ENCODE assay signal across 9 mouse cellular contexts in genomic region chr13:52628602-52629001, GRCm38 (mm10). TPM values are rescaled to one million over a fixed set of nuclear protein-coding genes. Genes with fewer than 3 reads are reported as not detected.
DNase-seq lines count a peak whose midpoint lies in the region; ATAC-seq and TF ChIP-seq lines count a peak whose summit lies in the region.
"Had no signal": no experiment of that assay in that cellular context is flagged by ENCODE, and none has a peak within 500 bp of the region (broad histone marks: within the 10 kb centered on the region; RNA-seq: fewer than 3 reads in every experiment).

No protein-coding gene starts in this region.

- H3K4me2 ChIP-seq in heart, postnatal 0 days (ENCODE audit: low read depth, low read length), result no peak overlapping the region
- H3K4me2 ChIP-seq in midbrain, embryonic 14.5 days (ENCODE audit: low read length), result no peak overlapping the region
- no peak overlapping the region for H3K4me2 ChIP-seq in stomach, postnatal 0 days (replicated peaks; ENCODE audit: low read depth)
- H3K4me2 ChIP-seq: liver, embryonic 13.5 days had no signal

- no peaks in the 10 kb centered on the region for H3K9me3 ChIP-seq in heart, postnatal 0 days (replicated peaks; ENCODE audit: control insufficient read depth, low read length)
- H3K9me3 ChIP-seq in midbrain, embryonic 14.5 days (ENCODE audit: control insufficient read depth, low read length), result no peaks in the 10 kb centered on the region
- no peaks in the 10 kb centered on the region for H3K9me3 ChIP-seq in stomach, postnatal 0 days (ENCODE audit: control insufficient read depth, low read length)
- H3K9me3 ChIP-seq: liver, embryonic 13.5 days had no signal

- no peaks in the 10 kb centered on the region for H3K27me3 ChIP-seq in heart, postnatal 0 days (ENCODE audit: control insufficient read depth, insufficient read depth, low read length)
- H3K27me3 ChIP-seq in midbrain, embryonic 14.5 days (ENCODE audit: control insufficient read depth, insufficient read depth, low read length), result no peaks in the 10 kb centered on the region
- H3K27me3 ChIP-seq in stomach, postnatal 0 days (ENCODE audit: control insufficient read depth, insufficient read depth, low read length), result no peaks in the 10 kb centered on the region
- H3K27me3 ChIP-seq: liver, embryonic 13.5 days had no signal

- intact Hi-C loops in heart, postnatal 25 days (cut with DNase I), result loop anchor here (5.0 kb wide), 3 partner anchors 91 to 796 kb away; no protein-coding TSS in a partner anchor

- peaks cover 8% of the 10 kb centered on the region; the same call in 1 of the 2 replicates for H3K36me3 ChIP-seq in heart, postnatal 0 days (replicated peaks; ENCODE audit: control insufficient read depth, insufficient read depth, low read length)
- no peaks in the 10 kb centered on the region for H3K36me3 ChIP-seq in midbrain, embryonic 14.5 days (ENCODE audit: control insufficient read depth, insufficient read depth, low read length)
- H3K36me3 ChIP-seq in stomach, postnatal 0 days (ENCODE audit: control insufficient read depth, insufficient read depth, low read length), result no peaks in the 10 kb centered on the region
- H3K36me3 ChIP-seq: liver, embryonic 13.5 days had no signal

- 29% methylated on average over 9 of the region's 9 CpGs for WGBS in heart, postnatal 0 days
- 32% methylated on average over 9 of the region's 9 CpGs for WGBS in midbrain, embryonic 14.5 days
- 30% methylated on average over 9 of the region's 9 CpGs for whole genome bisulfite sequencing in stomach, postnatal 0 days

- H3K4me3 ChIP-seq in heart, postnatal 0 days (ENCODE audit: low read depth, low read length), result no peak overlapping the region
- H3K4me3 ChIP-seq in midbrain, embryonic 14.5 days (replicated peaks; ENCODE audit: low read depth, low read length), result no peak overlapping the region
- H3K4me3 ChIP-seq in stomach, postnatal 0 days (ENCODE audit: low read depth, low read length), result no peak overlapping the region
- H3K4me3 ChIP-seq: liver, embryonic 13.5 days had no signal

- no peak overlapping the region for H3K9ac ChIP-seq in heart, postnatal 0 days (replicated peaks; ENCODE audit: low read depth, low read length)
- H3K9ac ChIP-seq in midbrain, embryonic 14.5 days (replicated peaks; ENCODE audit: low read length), result no peak overlapping the region
- H3K9ac ChIP-seq in stomach, postnatal 0 days (ENCODE audit: low read length), result no peak overlapping the region
- H3K9ac ChIP-seq: liver, embryonic 13.5 days had no signal

- TF ChIP-seq CTCF in heart, postnatal 0 days (IDR thresholded peaks at IDR 0.05; ENCODE audit: low read depth), result peak; percentile 73
- TF ChIP-seq CTCF in stomach, postnatal 0 days (IDR thresholded peaks at IDR 0.05; ENCODE audit: low read depth), result peak; percentile 91

- no peak for TF ChIP-seq EP300 in heart, postnatal 0 days (IDR thresholded peaks at IDR 0.05; ENCODE audit: low read depth)
- TF ChIP-seq EP300 in stomach, postnatal 0 days (optimal IDR thresholded peaks at IDR 0.05), result no peak

- ATAC-seq in heart, postnatal 0 days (ENCODE audit: insufficient read depth, low read depth), result peak; percentile 33; the same call in 1 of the 2 replicates
- peak; percentile 65 for ATAC-seq in frontal cortex, adult (ENCODE audit: low TSS enrichment)
- ATAC-seq in midbrain, embryonic 14.5 days (ENCODE audit: low FRiP score, low TSS enrichment), result no peak
- ATAC-seq in stomach, postnatal 0 days (ENCODE audit: low FRiP score, low TSS enrichment), result peak; percentile 41; the same call in 1 of the 2 replicates

- DNase-seq in heart, postnatal 0 days (ENCODE audit: low spot score), result peak; percentile 28
- DNase-seq in heart, postnatal 25 days (ENCODE audit: low spot score), result no peak
- peak; percentile 50 for DNase-seq in ES-CJ7 (ENCODE audit: low read depth, low spot score)
- peak; percentile 26 to 55 for DNase-seq in cerebellum, adult 18-20 months
- peak; percentile 25 to 65 for DNase-seq in layer of hippocampus, postnatal 25 days (ENCODE audit: extremely low spot score in 1 of 2, low spot score in 1 of 2)
- peak; percentile 83 for DNase-seq in midbrain, embryonic 14.5 days
- peak; percentile 61 for DNase-seq in stomach, postnatal 0 days (ENCODE audit: low spot score)
- DNase-seq: liver, embryonic 13.5 days had no signal

- H3K27ac ChIP-seq in heart, postnatal 0 days (ENCODE audit: low read depth), result no peak overlapping the region
- H3K27ac ChIP-seq in midbrain, embryonic 14.5 days (replicated peaks; ENCODE audit: low read depth, low read length), result no peak overlapping the region
- H3K27ac ChIP-seq in stomach, postnatal 0 days (replicated peaks), result no peak overlapping the region
- H3K27ac ChIP-seq: liver, embryonic 13.5 days had no signal

- 0 out of 2 replicates have a peak, but pooled peaks cover 4% of the 10 kb centered on the region for H3K4me1 ChIP-seq in heart, postnatal 0 days (ENCODE audit: control insufficient read depth, insufficient read depth)
- H3K4me1 ChIP-seq in midbrain, embryonic 14.5 days (ENCODE audit: control insufficient read depth, insufficient read depth, low read length), result no peaks in the 10 kb centered on the region
- H3K4me1 ChIP-seq in stomach, postnatal 0 days (replicated peaks; ENCODE audit: control insufficient read depth, insufficient read depth), result no peaks in the 10 kb centered on the region
- H3K4me1 ChIP-seq: liver, embryonic 13.5 days had no signal

RNA-seq across cellular contexts. Expression of gene Syk, which starts 45.6 kb away (rescaled TPM):
- total RNA-seq in heart, postnatal 0 days (2014; rRNA removed; ENCODE audit: low replicate concordance), result 18.3 and 20.7 TPM in 2 replicates
- polyA plus RNA-seq in heart, postnatal 0 days (2015; fragmentation: Nextera tagmentation; extraction: Ambion mirVana), result 5.7 and 6.1 TPM in 2 replicates
- 10 to 100 TPM; 16.3 to 18.6 TPM for total RNA-seq in heart, postnatal 25 days (2021)
- 1 to 10 TPM; 3.0 to 3.9 TPM for total RNA-seq in layer of hippocampus, postnatal 25 days (2021)
- polyA plus RNA-seq in midbrain, embryonic 14.5 days (2014; fragmentation: Nextera tagmentation; extraction: Ambion mirVana), result 0.77 and 1.9 TPM in 2 replicates
- 1.7 and 1.9 TPM in 2 replicates for polyA plus RNA-seq in stomach, postnatal 0 days (2015; fragmentation: Nextera tagmentation; extraction: Ambion mirVana)
